Mouse (Mus musculus): Measurements from ENCODE around the gene Hsp90ab1. TPM values are rescaled to one million over a fixed set of nuclear protein-coding genes. Genes with fewer than 3 reads are reported as not detected.

Gene Hsp90ab1
- polyA plus RNA-seq (2014; fragmentation: Nextera tagmentation; extraction: Ambion mirVana): 1,903 and 1,914 TPM in 2 replicates

DNA sequence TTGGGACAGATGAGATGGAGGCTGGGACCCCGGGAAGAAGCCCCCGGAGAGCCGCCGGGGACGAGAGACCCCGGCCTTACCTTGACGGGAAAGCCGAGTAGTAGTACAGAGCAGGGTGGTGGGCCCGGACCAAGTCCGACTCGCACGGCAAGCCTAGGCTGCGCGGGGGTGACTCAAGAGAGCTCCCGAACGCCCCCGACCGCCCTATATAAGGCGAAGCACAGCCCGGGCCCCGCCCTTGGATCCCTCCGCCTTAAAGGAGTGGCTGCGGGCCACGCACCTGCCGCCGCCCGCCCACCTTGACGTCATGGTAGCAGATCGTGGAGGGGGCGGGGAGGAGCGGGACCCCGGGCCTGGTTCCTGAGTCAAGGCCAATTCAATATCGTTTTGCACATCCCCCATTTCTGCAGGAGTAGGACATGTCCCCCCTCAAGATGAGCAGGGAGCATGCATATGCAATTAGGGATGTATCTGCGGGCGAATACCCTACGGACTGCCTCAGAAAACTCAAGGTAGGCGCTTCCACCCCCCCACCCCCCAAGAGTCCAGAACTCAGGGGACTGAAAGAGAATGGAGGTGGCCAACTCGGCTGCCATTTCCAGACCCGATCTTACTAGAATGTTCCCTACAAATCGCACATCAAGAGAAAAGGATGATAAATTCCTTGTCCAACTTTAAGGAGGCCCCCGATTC is at the start of gene Hsp90ab1:
Hsp90ab1 (minus strand) TSS at position 185 of the 693 bp plus-strand sequence.
- Histone ChIP-seq H3K27me3 (ENCODE audit: control insufficient read depth, insufficient read depth, low read length) (no peaks in the 10 kb centered on the region), H3K9ac (ENCODE audit: low read length) (peak within 1 kb of the TSS; percentile 99), H3K4me3 (ENCODE audit: low read depth, low read length) (peak within 1 kb of the TSS; percentile 100), H3K4me1 (ENCODE audit: control insufficient read depth, insufficient read depth, low read length) (peaks cover 12% of the 10 kb centered on the region; the same call in 1 of the 2 replicates), H3K4me2 (ENCODE audit: low read depth, severe bottlenecking) (peak within 1 kb of the TSS; percentile 91), H3K9me3 (ENCODE audit: control insufficient read depth, low read length) (no peaks in the 10 kb centered on the region), H3K36me3 (ENCODE audit: control insufficient read depth, insufficient read depth, low read length) (peaks cover 34% of the 10 kb centered on the region), H3K27ac (replicated peaks; ENCODE audit: low read depth, low read length) (peak within 1 kb of the TSS; percentile 94)
- DNase-seq (ENCODE audit: low spot score) (peak; percentile 100), ATAC-seq (ENCODE audit: insufficient number of reproducible peaks, low FRiP score, low TSS enrichment, low read depth) (peak; percentile 85)
- whole genome bisulfite sequencing: 0% methylated on average over 41 of the region's 41 CpGs

DNA sequence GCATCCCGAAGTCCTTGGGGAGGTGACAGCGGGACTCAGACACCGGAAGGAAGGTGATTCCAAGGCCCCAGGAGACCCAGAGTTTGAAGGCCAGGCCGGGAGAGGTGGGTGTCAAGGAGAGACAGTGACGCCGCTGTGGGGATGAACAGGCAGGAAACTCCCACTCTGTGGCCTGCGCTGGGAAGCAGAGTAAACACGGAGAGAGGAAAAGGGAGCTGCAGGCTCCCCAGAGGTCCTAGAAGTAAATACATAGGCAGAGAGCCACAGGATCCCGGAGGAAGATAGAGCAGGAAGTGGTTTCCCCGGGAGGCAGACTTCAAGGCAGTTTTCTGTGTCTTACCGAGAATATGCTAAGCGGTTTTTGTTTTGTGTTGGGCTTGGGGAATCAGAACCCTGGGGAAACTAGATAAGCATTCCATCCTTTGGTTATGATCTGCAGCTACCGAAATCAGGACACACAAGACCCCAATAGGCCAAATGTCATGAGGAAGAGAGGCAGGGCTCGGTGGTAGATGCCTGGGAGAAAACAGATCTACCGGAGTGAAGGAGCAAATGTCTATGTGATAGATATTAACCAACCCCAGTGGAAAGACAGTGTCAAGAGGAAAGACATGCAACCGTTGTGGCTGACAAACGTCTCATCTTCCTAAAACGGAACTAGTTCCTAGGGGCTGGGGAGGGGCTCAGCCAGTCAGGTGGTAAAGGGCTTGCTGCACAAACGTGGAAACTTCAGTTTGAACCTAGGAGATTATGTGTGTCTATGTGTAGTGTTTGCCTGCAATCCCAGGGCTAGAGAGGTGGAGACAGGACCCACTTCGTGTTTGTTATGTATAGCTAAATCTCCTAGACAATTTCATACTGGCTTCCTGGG is 46.5 kb upstream of the Hsp90ab1 start:
- H3K9me3 ChIP-seq (ENCODE audit: control insufficient read depth, low read length): no peaks in the 10 kb centered on the region
- peak overlapping the region; percentile 39; the same call in 1 of the 2 replicates for H3K9ac ChIP-seq (ENCODE audit: low read length)
- no peaks in the 10 kb centered on the region for H3K36me3 ChIP-seq (ENCODE audit: control insufficient read depth, insufficient read depth, low read length)
- ATAC-seq (ENCODE audit: insufficient number of reproducible peaks, low FRiP score, low TSS enrichment, low read depth) (no peak), DNase-seq (ENCODE audit: low spot score) (no peak)
- H3K27ac ChIP-seq (replicated peaks; ENCODE audit: low read depth, low read length): peak overlapping the region; percentile 23; the same call in 1 of the 2 replicates
- H3K4me3 ChIP-seq (ENCODE audit: low read depth, low read length): no peak overlapping the region
- WGBS: 25% methylated on average over 20 of the region's 20 CpGs
- no peaks in the 10 kb centered on the region for H3K27me3 ChIP-seq (ENCODE audit: control insufficient read depth, insufficient read depth, low read length)
- H3K4me2 ChIP-seq (ENCODE audit: low read depth, severe bottlenecking): peak overlapping the region; percentile 43
- H3K4me1 ChIP-seq (ENCODE audit: control insufficient read depth, insufficient read depth, low read length): peaks cover 6% of the 10 kb centered on the region

DNA sequence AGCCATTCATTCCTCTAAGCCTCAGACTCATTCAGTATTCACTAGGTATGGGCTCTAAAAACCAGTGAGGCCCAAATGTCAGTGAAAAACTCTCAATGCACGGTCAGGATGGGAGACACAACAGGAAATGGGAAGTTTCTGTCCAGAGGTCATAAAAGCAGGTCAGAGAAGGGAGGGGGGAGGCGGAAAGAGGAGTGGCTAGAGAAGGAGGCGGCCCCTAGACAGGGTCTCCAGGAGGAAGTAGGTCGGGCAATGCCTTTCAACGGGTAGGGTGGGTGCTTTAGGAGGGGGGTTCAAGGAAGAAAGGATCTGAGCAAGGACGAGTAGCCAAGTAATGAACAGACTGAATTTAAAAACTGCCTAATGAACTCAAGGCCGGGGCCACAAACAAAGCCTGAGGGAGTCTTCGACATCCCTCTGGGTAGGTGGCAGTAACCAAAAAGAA is 45.9 kb upstream of the Hsp90ab1 start:
- no peaks in the 10 kb centered on the region for H3K9me3 ChIP-seq (ENCODE audit: control insufficient read depth, low read length)
- no peaks in the 10 kb centered on the region for H3K36me3 ChIP-seq (ENCODE audit: control insufficient read depth, insufficient read depth, low read length)
- H3K4me3 ChIP-seq (ENCODE audit: low read depth, low read length): no peak overlapping the region
- peak overlapping the region; percentile 43 for H3K4me2 ChIP-seq (ENCODE audit: low read depth, severe bottlenecking)
- peak; percentile 62 for DNase-seq (ENCODE audit: low spot score)
- 0 out of 2 replicates have a peak, but pooled peaks have one; percentile 35 for ATAC-seq (ENCODE audit: insufficient number of reproducible peaks, low FRiP score, low TSS enrichment, low read depth)
- 8% methylated on average over 8 of the region's 8 CpGs for WGBS
- H3K9ac ChIP-seq (ENCODE audit: low read length): peak overlapping the region; percentile 39; the same call in 1 of the 2 replicates
- peak overlapping the region; percentile 23; the same call in 1 of the 2 replicates for H3K27ac ChIP-seq (replicated peaks; ENCODE audit: low read depth, low read length)
- H3K4me1 ChIP-seq (ENCODE audit: control insufficient read depth, insufficient read depth, low read length): peaks cover 6% of the 10 kb centered on the region
- no peaks in the 10 kb centered on the region for H3K27me3 ChIP-seq (ENCODE audit: control insufficient read depth, insufficient read depth, low read length)

DNA sequence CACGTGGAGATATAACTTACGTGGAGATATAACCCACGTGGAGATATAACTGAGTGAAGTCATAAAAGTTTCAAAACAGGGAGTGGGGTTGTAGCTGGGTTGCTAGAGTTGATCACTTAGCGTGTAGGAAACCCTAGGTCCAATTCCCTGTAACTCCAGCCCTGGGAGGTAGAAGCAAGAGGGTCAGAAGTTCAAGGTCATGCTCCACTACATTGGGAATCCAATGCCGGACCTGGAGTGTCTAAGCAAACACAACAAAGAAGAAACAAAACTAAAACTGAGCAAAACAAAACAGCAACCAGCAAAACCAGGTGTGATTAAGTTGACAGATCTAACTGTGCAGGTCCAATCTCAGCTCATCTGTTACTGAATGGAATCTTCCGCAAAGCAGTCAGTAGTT is 44.6 kb upstream of the Hsp90ab1 start:
- Histone ChIP-seq H3K27me3 (ENCODE audit: control insufficient read depth, insufficient read depth, low read length) (no peaks in the 10 kb centered on the region), H3K9ac (ENCODE audit: low read length) (no peak overlapping the region), H3K4me3 (ENCODE audit: low read depth, low read length) (no peak overlapping the region), H3K36me3 (ENCODE audit: control insufficient read depth, insufficient read depth, low read length) (no peaks in the 10 kb centered on the region), H3K4me1 (ENCODE audit: control insufficient read depth, insufficient read depth, low read length) (peaks cover 6% of the 10 kb centered on the region), H3K27ac (replicated peaks; ENCODE audit: low read depth, low read length) (no peak overlapping the region), H3K4me2 (ENCODE audit: low read depth, severe bottlenecking) (no peak overlapping the region), H3K9me3 (ENCODE audit: control insufficient read depth, low read length) (no peaks in the 10 kb centered on the region)
- DNase-seq (ENCODE audit: low spot score) (no peak), ATAC-seq (ENCODE audit: insufficient number of reproducible peaks, low FRiP score, low TSS enrichment, low read depth) (no peak)
- WGBS: 90% methylated on average over 6 of the region's 6 CpGs

DNA sequence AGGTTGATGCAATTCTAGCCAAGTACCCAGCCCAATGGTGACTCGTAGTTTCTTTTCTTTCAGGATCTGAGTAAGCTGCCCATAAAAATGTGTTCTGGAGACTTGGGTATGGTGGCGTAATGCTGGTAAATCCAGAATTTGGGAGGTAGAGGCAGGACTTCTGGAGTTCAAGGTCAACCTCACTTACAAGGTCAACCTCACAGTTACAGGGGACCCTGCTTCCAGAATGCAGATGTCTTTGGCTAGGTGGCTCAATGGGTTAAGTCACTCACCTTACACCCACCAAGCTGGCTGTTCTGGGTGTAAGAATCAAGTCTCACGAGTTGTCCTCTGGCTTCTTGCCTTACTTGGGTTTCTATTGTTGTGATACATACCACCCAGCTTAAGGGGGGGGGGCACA is 43.6 kb upstream of the Hsp90ab1 start:
- Histone ChIP-seq H3K9ac (ENCODE audit: low read length) (no peak overlapping the region), H3K27me3 (ENCODE audit: control insufficient read depth, insufficient read depth, low read length) (no peaks in the 10 kb centered on the region), H3K27ac (replicated peaks; ENCODE audit: low read depth, low read length) (no peak overlapping the region), H3K36me3 (ENCODE audit: control insufficient read depth, insufficient read depth, low read length) (no peaks in the 10 kb centered on the region), H3K4me3 (ENCODE audit: low read depth, low read length) (no peak overlapping the region), H3K9me3 (ENCODE audit: control insufficient read depth, low read length) (no peaks in the 10 kb centered on the region), H3K4me2 (ENCODE audit: low read depth, severe bottlenecking) (no peak overlapping the region), H3K4me1 (ENCODE audit: control insufficient read depth, insufficient read depth, low read length) (peaks cover 6% of the 10 kb centered on the region)
- ATAC-seq (ENCODE audit: insufficient number of reproducible peaks, low FRiP score, low TSS enrichment, low read depth) (no peak), DNase-seq (ENCODE audit: low spot score) (no peak)
- 77% methylated on average over 3 of the region's 3 CpGs for WGBS

DNA sequence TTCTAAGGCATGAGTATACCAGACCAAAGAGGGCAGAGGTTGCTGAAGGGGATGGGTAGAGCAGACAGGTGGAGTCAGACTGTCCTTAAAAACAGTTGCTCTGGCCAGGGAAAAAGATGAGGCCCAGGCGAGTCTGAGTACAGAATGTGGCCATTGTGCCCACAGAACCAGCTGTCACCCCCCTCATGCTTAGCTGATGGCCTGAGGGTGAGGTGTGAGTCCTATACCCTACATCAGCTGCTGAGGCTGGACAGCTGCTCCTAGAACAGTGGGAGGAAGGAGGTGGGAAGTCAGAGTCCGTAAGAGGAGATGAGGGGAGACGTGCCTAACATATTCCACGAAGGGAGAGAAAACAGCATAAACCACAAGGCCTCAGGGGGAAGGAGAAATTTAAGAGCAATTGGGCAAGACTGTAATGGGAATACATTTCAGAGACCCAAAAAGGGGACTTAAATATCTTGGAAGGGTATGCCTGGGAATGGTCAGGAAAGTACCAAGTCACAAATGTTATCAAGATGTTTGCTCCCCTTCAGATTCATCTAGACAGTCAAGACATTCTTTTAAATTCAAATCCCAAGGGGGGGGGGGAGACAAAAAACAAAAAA is 43.1 kb upstream of the Hsp90ab1 start:
- Histone ChIP-seq H3K27me3 (ENCODE audit: control insufficient read depth, insufficient read depth, low read length) (no peaks in the 10 kb centered on the region), H3K9ac (ENCODE audit: low read length) (no peak overlapping the region), H3K27ac (replicated peaks; ENCODE audit: low read depth, low read length) (no peak overlapping the region), H3K4me2 (ENCODE audit: low read depth, severe bottlenecking) (no peak overlapping the region), H3K4me3 (ENCODE audit: low read depth, low read length) (no peak overlapping the region), H3K4me1 (ENCODE audit: control insufficient read depth, insufficient read depth, low read length) (peaks cover 6% of the 10 kb centered on the region), H3K36me3 (ENCODE audit: control insufficient read depth, insufficient read depth, low read length) (no peaks in the 10 kb centered on the region), H3K9me3 (ENCODE audit: control insufficient read depth, low read length) (no peaks in the 10 kb centered on the region)
- 65% methylated on average over 4 of the region's 4 CpGs for WGBS
- DNase-seq (ENCODE audit: low spot score): no peak
- no peak for ATAC-seq (ENCODE audit: insufficient number of reproducible peaks, low FRiP score, low TSS enrichment, low read depth)

DNA sequence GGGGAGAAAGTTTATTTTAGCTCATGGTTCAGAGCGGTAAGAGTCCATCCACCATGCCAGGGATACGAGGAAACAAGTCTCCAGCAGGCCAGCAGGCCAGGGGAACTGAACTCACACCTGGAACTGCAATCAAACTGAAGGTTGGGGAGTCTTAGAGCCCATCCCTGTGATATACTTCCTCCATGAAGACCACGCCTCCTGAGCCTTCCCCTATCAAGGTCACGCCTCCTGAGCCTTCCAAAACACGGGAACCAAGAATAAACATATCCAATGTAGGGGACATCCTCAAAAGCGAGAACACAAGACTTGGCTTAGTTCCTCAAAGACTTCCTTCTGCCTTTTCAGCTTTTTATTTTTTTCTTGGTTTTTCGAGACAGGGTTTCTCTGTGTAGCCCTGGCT is 39.9 kb upstream of the Hsp90ab1 start:
- Histone ChIP-seq H3K9me3 (ENCODE audit: control insufficient read depth, low read length) (no peaks in the 10 kb centered on the region), H3K4me2 (ENCODE audit: low read depth, severe bottlenecking) (no peak overlapping the region), H3K27me3 (ENCODE audit: control insufficient read depth, insufficient read depth, low read length) (no peaks in the 10 kb centered on the region), H3K4me3 (ENCODE audit: low read depth, low read length) (no peak overlapping the region), H3K27ac (replicated peaks; ENCODE audit: low read depth, low read length) (no peak overlapping the region), H3K36me3 (ENCODE audit: control insufficient read depth, insufficient read depth, low read length) (no peaks in the 10 kb centered on the region), H3K9ac (ENCODE audit: low read length) (no peak overlapping the region), H3K4me1 (ENCODE audit: control insufficient read depth, insufficient read depth, low read length) (no peaks in the 10 kb centered on the region)
- 86% methylated on average over 7 of the region's 7 CpGs for WGBS
- no peak for DNase-seq (ENCODE audit: low spot score)
- no peak for ATAC-seq (ENCODE audit: insufficient number of reproducible peaks, low FRiP score, low TSS enrichment, low read depth)

DNA sequence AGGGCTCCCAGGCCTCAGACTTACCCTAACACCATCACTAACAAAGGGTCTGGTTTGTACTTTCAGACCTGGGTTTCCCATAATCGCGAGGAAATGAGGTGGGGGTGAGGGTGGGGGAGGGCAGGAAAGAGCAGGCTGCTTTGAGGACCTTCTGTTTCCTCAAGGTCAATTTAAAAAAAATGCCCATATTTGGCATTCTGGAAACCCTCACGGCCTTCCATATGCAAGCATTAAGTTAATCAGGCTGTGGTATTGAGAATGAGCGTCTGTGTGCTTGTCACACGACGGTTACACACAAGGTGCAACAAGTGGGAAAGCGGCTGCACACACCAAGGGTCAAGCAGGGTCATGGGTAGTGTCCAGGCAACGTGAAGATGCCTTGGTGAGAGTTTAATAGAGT is 38.9 kb upstream of the Hsp90ab1 start:
- 71% methylated on average over 8 of the region's 8 CpGs for WGBS
- H3K9me3 ChIP-seq (ENCODE audit: control insufficient read depth, low read length): no peaks in the 10 kb centered on the region
- no peaks in the 10 kb centered on the region for H3K4me1 ChIP-seq (ENCODE audit: control insufficient read depth, insufficient read depth, low read length)
- H3K9ac ChIP-seq (ENCODE audit: low read length): no peak overlapping the region
- H3K27me3 ChIP-seq (ENCODE audit: control insufficient read depth, insufficient read depth, low read length): no peaks in the 10 kb centered on the region
- ATAC-seq (ENCODE audit: insufficient number of reproducible peaks, low FRiP score, low TSS enrichment, low read depth): no peak
- no peak for DNase-seq (ENCODE audit: low spot score)
- H3K36me3 ChIP-seq (ENCODE audit: control insufficient read depth, insufficient read depth, low read length): no peaks in the 10 kb centered on the region
- no peak overlapping the region for H3K4me3 ChIP-seq (ENCODE audit: low read depth, low read length)
- H3K27ac ChIP-seq (replicated peaks; ENCODE audit: low read depth, low read length): no peak overlapping the region
- no peak overlapping the region for H3K4me2 ChIP-seq (ENCODE audit: low read depth, severe bottlenecking)
